Mouse (Mus musculus): Measurements from ENCODE around the gene Sbf1. TPM values are rescaled to one million over a fixed set of nuclear protein-coding genes. Genes with fewer than 3 reads are reported as not detected.

Gene Sbf1
- total RNA-seq, 2 experiments from 2014 or later, result 62.0 to 62.1 TPM

- DNase-seq, result no peak
Measured at GRCm38 (mm10) chr15:89322670-89323522, 7.8 kb upstream of the Sbf1 start, which contains the start of gene Adm2. TSS of gene Adm2 (plus strand) at chr15:89322720.

GRCm38 (mm10) chr15:89321264-89321663 is 6.2 kb upstream of the Sbf1 start:
- intact Hi-C loops (cut with DNase I), result no loop called here
- no peak for DNase-seq

More at GRCm38 (mm10) chr15:89322670-89323522, 7.8 kb upstream of the Sbf1 start, which contains the start of gene Adm2:
- intact Hi-C loops (cut with DNase I), result no loop called here

- intact Hi-C loops (cut with DNase I), result no loop called here
- DNase-seq, result no peak
Measured at GRCm38 (mm10) chr15:89316146-89316545, 1.0 kb upstream of the Sbf1 start.

- intact Hi-C loops (cut with DNase I), result no loop called here
- DNase-seq, result no peak
Measured at GRCm38 (mm10) chr15:89314511-89315189, 461 bp downstream of the Sbf1 start.

GRCm38 (mm10) chr15:89314107-89314506 is 1.0 kb downstream of the Sbf1 start:
- DNase-seq, result no peak
- intact Hi-C loops (cut with DNase I), result no loop called here

- intact Hi-C loops (cut with DNase I), result no loop called here
- no peak for DNase-seq
Measured at GRCm38 (mm10) chr15:89313359-89313758, 1.8 kb downstream of the Sbf1 start.

- intact Hi-C loops (cut with DNase I), result no loop called here
- no peak for DNase-seq
Measured at GRCm38 (mm10) chr15:89309962-89310498, 5.1 kb downstream of the Sbf1 start.

- intact Hi-C loops (cut with DNase I), result no loop called here
- no peak for DNase-seq
Measured at GRCm38 (mm10) chr15:89308406-89309139, 6.5 kb downstream of the Sbf1 start.

GRCm38 (mm10) chr15:89307461-89307860 is 7.7 kb downstream of the Sbf1 start:
- intact Hi-C loops (cut with DNase I), result no loop called here
- peak in 1 of 2 experiments; percentile 4 for DNase-seq

- intact Hi-C loops (cut with DNase I), result no loop called here
Measured at GRCm38 (mm10) chr15:89305966-89306365, 9.1 kb downstream of the Sbf1 start.

GRCm38 (mm10) chr15:89300600-89300999 is 14.5 kb downstream of the Sbf1 start:
- DNase-seq, result no peak
- intact Hi-C loops (cut with DNase I), result no loop called here

More at GRCm38 (mm10) chr15:89305966-89306365, 9.1 kb downstream of the Sbf1 start:
- peak in 1 of 2 experiments; percentile 1 for DNase-seq

GRCm38 (mm10) chr15:89300180-89300579 is 14.9 kb downstream of the Sbf1 start:
- no peak for DNase-seq
- intact Hi-C loops (cut with DNase I), result no loop called here

- no peak for DNase-seq
- intact Hi-C loops (cut with DNase I), result no loop called here
Measured at GRCm38 (mm10) chr15:89297695-89298094, 17.4 kb downstream of the Sbf1 start.

GRCm38 (mm10) chr15:89296465-89296864 is 18.6 kb downstream of the Sbf1 start:
- intact Hi-C loops (cut with DNase I), result no loop called here

GRCm38 (mm10) chr15:89295580-89296165 is 19.4 kb downstream of the Sbf1 start:
- no peak for DNase-seq
- intact Hi-C loops (cut with DNase I), result no loop called here

More at GRCm38 (mm10) chr15:89296465-89296864, 18.6 kb downstream of the Sbf1 start:
- DNase-seq, result peak in 1 of 2 experiments; percentile 45

GRCm38 (mm10) chr15:89293778-89294177 is 21.3 kb downstream of the Sbf1 start:
- DNase-seq, result no peak
- intact Hi-C loops (cut with DNase I), result no loop called here

GRCm38 (mm10) chr15:89292795-89293194 is 22.3 kb downstream of the Sbf1 start:
- DNase-seq, result no peak
- intact Hi-C loops (cut with DNase I), result no loop called here

- intact Hi-C loops (cut with DNase I), result no loop called here
- no peak for DNase-seq
Measured at GRCm38 (mm10) chr15:89291521-89291920, 23.6 kb downstream of the Sbf1 start.

GRCm38 (mm10) chr15:89289455-89289854 is 25.7 kb downstream of the Sbf1 start:
- intact Hi-C loops (cut with DNase I), result no loop called here
- DNase-seq, result no peak

- DNase-seq, result no peak
- intact Hi-C loops (cut with DNase I), result no loop called here
Measured at GRCm38 (mm10) chr15:89288227-89288767, 26.8 kb downstream of the Sbf1 start.

All from gastrocnemius, postnatal 36 days (tissue).